Mouse (Mus musculus): ENCODE measurements around the gene Sun5. TPM values are rescaled to one million over a fixed set of nuclear protein-coding genes. Genes with fewer than 3 reads are reported as not detected.

Sun5 gene
- total and polyA plus RNA-seq, 3 experiments: not detected

GRCm38 (mm10) chr2:153809921-153810320 is 61.0 kb downstream of the Sun5 start:
- DNase-seq: peak; percentile 91

- peak; percentile 14 for DNase-seq
Measured at GRCm38 (mm10) chr2:153808841-153809240, 62.0 kb downstream of the Sun5 start.

GRCm38 (mm10) chr2:153808146-153808545 is 62.7 kb downstream of the Sun5 start:
- peak; percentile 79 for DNase-seq

DNA sequence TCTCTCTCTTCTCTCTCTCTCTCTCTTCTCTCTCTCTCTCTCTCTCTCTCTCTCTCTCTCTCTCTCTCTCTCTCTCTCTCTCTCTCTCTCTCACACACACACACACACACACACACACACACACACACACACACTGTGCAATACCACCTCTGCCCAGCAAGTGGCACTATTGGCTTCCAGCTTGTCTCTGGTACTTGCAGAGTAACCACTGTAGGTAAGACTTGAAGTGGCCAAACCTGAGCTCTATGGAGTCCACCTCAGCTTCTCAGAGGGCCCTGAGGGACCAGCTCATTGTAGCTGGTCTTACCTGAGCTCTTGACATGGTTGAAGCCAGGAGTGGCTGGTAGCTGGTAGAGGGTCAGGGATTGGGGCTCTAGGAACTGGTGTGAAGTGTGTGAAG is 63.4 kb downstream of the Sun5 start:
- DNase-seq: peak; percentile 73

Other genes with a start within 250 kb of the Sun5 start
- gene Commd7, start 238.3 kb downstream of the Sun5 start, total RNA-seq (2021): 10 to 100 TPM; 32.3 to 37.0 TPM
- gene Commd7, start 238.3 kb downstream of the Sun5 start, polyA plus RNA-seq (2012; rRNA removed): 21.9 and 28.9 TPM in 2 replicates
- 1 to 10 TPM; 1.4 to 1.9 TPM for gene Dnmt3b, start 221.6 kb downstream of the Sun5 start, total RNA-seq (2021)
- 1.2 and 1.7 TPM in 2 replicates for gene Dnmt3b, start 221.6 kb downstream of the Sun5 start, polyA plus RNA-seq (2012; rRNA removed)
- not detected for gene Dnmt3c, start 174.4 kb downstream of the Sun5 start, total RNA-seq (2021)
- 0.06 TPM in 1 of 2 replicates, not detected in the other for gene Dnmt3c, start 174.4 kb downstream of the Sun5 start, polyA plus RNA-seq (2012; rRNA removed)
- gene Mapre1, start 129.8 kb downstream of the Sun5 start, total RNA-seq (2021): 100 to 1,000 TPM in 1 of 2 experiments, 10 to 100 TPM in 1; 92.7 to 100 TPM
- 2.4 and 3.0 TPM in 2 replicates for gene Mapre1, start 129.8 kb downstream of the Sun5 start, polyA plus RNA-seq (2012; rRNA removed)
- gene Efcab8, start 91.2 kb downstream of the Sun5 start, total RNA-seq (2021): under 1 TPM in 1 of 2 experiments, not detected in 1; 0.20 TPM
- gene Efcab8, start 91.2 kb downstream of the Sun5 start, polyA plus RNA-seq (2012; rRNA removed): 0.46 and 1.6 TPM in 2 replicates
- gene Bpifb2, start 4.0 kb upstream of the Sun5 start, total RNA-seq (2021): under 1 TPM in 1 of 2 experiments, not detected in 1; 0.17 TPM
- not detected in 2 replicates for gene Bpifb2, start 4.0 kb upstream of the Sun5 start, polyA plus RNA-seq (2012; rRNA removed)
- gene Bpifb6, start 29.3 kb upstream of the Sun5 start, total RNA-seq (2021): 1 to 10 TPM in 1 of 2 experiments, under 1 TPM in 1; 0.55 to 6.3 TPM
- gene Bpifb6, start 29.3 kb upstream of the Sun5 start, polyA plus RNA-seq (2012; rRNA removed): 0.06 TPM in 1 of 2 replicates, not detected in the other
- not detected for gene Bpifb3, start 47.1 kb upstream of the Sun5 start, total RNA-seq (2021)
- not detected in 2 replicates for gene Bpifb3, start 47.1 kb upstream of the Sun5 start, polyA plus RNA-seq (2012; rRNA removed)
- gene Bpifb4, start 67.1 kb upstream of the Sun5 start, total RNA-seq (2021): not detected
- 0.07 TPM in 1 of 2 replicates, not detected in the other for gene Bpifb4, start 67.1 kb upstream of the Sun5 start, polyA plus RNA-seq (2012; rRNA removed)
- gene Bpifa6, start 103.9 kb upstream of the Sun5 start, total RNA-seq (2021): not detected
- not detected in 2 replicates for gene Bpifa6, start 103.9 kb upstream of the Sun5 start, polyA plus RNA-seq (2012; rRNA removed)
- under 1 TPM; 0.49 to 0.55 TPM for gene Bpifa2, start 137.2 kb upstream of the Sun5 start, total RNA-seq (2021)
- not detected in 2 replicates for gene Bpifa2, start 137.2 kb upstream of the Sun5 start, polyA plus RNA-seq (2012; rRNA removed)